ENCODE assay signal across 8 mouse cellular contexts in genomic region chr5:92498661-92499060, GRCm38 (mm10). TPM values are rescaled to one million over a fixed set of nuclear protein-coding genes. Genes with fewer than 3 reads are reported as not detected.
DNase-seq lines count a peak whose midpoint lies in the region; ATAC-seq lines count a peak whose summit lies in the region.
"Had no signal": no experiment of that assay in that cellular context is flagged by ENCODE, and none has a peak within 500 bp of the region (broad histone marks: within the 10 kb centered on the region; RNA-seq: fewer than 3 reads in every experiment).

No protein-coding gene starts in this region.

- H3K4me2 ChIP-seq in neural tube, embryonic 11.5 days (ENCODE audit: low read depth), result no peak overlapping the region

- peaks cover 47% of the 10 kb centered on the region for H3K4me1 ChIP-seq in embryonic facial prominence, embryonic 10.5 days
- H3K4me1 ChIP-seq in neural tube, embryonic 11.5 days (ENCODE audit: control insufficient read depth, insufficient read depth, low read length), result peaks cover 5% of the 10 kb centered on the region

- H3K9ac ChIP-seq in neural tube, embryonic 11.5 days (ENCODE audit: low read length), result no peak overlapping the region

- H3K27ac ChIP-seq in embryonic facial prominence, embryonic 10.5 days (replicated peaks), result no peak overlapping the region
- H3K27ac ChIP-seq in neural tube, embryonic 11.5 days (ENCODE audit: low read depth, low read length), result no peak overlapping the region
- H3K27ac ChIP-seq: left cerebral cortex, adult 2 months had no signal

- 36% methylated on average over 5 of the region's 5 CpGs for WGBS in embryonic facial prominence, embryonic 10.5 days
- 29% methylated on average over 5 of the region's 5 CpGs for WGBS in neural tube, embryonic 11.5 days

- H3K27me3 ChIP-seq in embryonic facial prominence, embryonic 10.5 days (replicated peaks; ENCODE audit: low read depth, poor library complexity, severe bottlenecking), result no peaks in the 10 kb centered on the region
- H3K27me3 ChIP-seq in neural tube, embryonic 11.5 days (ENCODE audit: control insufficient read depth, insufficient read depth, low read length), result no peaks in the 10 kb centered on the region

- peak; percentile 70; the same call in 1 of the 2 replicates for ATAC-seq in neural tube, embryonic 11.5 days (ENCODE audit: insufficient read depth, low FRiP score, low TSS enrichment)
- no peak for ATAC-seq in erythroblast, adult 5-6 weeks (replicated peaks; ENCODE audit: low FRiP score, poor library complexity, severe bottlenecking)

- no peaks in the 10 kb centered on the region for H3K9me3 ChIP-seq in embryonic facial prominence, embryonic 10.5 days
- H3K9me3 ChIP-seq in neural tube, embryonic 11.5 days (ENCODE audit: control insufficient read depth, low read length), result no peaks in the 10 kb centered on the region

- no peak overlapping the region for H3K4me3 ChIP-seq in embryonic facial prominence, embryonic 10.5 days
- no peak overlapping the region for H3K4me3 ChIP-seq in neural tube, embryonic 11.5 days (ENCODE audit: low read depth, low read length)
- H3K4me3 ChIP-seq: left cerebral cortex, adult 2 months had no signal

- H3K36me3 ChIP-seq in embryonic facial prominence, embryonic 10.5 days (replicated peaks), result peaks cover 7% of the 10 kb centered on the region
- no peaks in the 10 kb centered on the region for H3K36me3 ChIP-seq in neural tube, embryonic 11.5 days (ENCODE audit: control insufficient read depth, insufficient read depth, low read length)

- peak; percentile 49 for DNase-seq in testis, postnatal 14 days (ENCODE audit: low spot score)
- DNase-seq in testis, postnatal 10 days (ENCODE audit: low spot score), result no peak
- peak; percentile 49 for DNase-seq in embryonic facial prominence, embryonic 10.5 days (ENCODE audit: low spot score)
- DNase-seq in heart, postnatal 14 days, result peak; percentile 57 to 73
- peak; percentile 57 to 64 for DNase-seq in layer of hippocampus, adult 8-10 months (ENCODE audit: low spot score in 2 of 2)
- peak; percentile 37 for DNase-seq in neural tube, embryonic 11.5 days (ENCODE audit: low spot score)

- intact Hi-C loops in heart, postnatal 14 days (cut with DNase I), result no loop called here

RNA-seq across cellular contexts. Expression of gene Scarb2, which starts 8.0 kb away (rescaled TPM):
- polyA plus RNA-seq in embryonic facial prominence, embryonic 10.5 days (2016; fragmentation: Nextera tagmentation; extraction: Ambion mirVana), result 7.1 and 7.6 TPM in 2 replicates
- 10 to 100 TPM; 71.5 to 72.9 TPM for total RNA-seq in heart, postnatal 14 days (2021)
- total RNA-seq in layer of hippocampus, adult 8-10 months (2022), result 100 to 1,000 TPM in 2 of 4 experiments, 10 to 100 TPM in 2; 97.4 to 114 (median 102) TPM
- polyA plus RNA-seq in neural tube, embryonic 11.5 days (2014; fragmentation: Nextera tagmentation; extraction: Ambion mirVana), result 12.4 and 13.2 TPM in 2 replicates
- total RNA-seq in erythroblast, adult 5-6 weeks (2015; ENCODE audit: low replicate concordance), result 7.9 and 10.7 TPM in 2 replicates
- total RNA-seq in erythroblast, adult 5-6 weeks (2017; ENCODE audit: low replicate concordance), result 12.0 and 15.9 TPM in 2 replicates

RNA-seq across cellular contexts. Expression of gene Fam47e, which starts 56.2 kb away (rescaled TPM):
- polyA plus RNA-seq in embryonic facial prominence, embryonic 10.5 days (2016; fragmentation: Nextera tagmentation; extraction: Ambion mirVana), result not detected in 2 replicates
- not detected for total RNA-seq in heart, postnatal 14 days (2021)
- 1 to 10 TPM in 1 of 4 experiments, under 1 TPM in 3; 0.66 to 1.0 (median 0.91) TPM for total RNA-seq in layer of hippocampus, adult 8-10 months (2022)
- polyA plus RNA-seq in neural tube, embryonic 11.5 days (2014; fragmentation: Nextera tagmentation; extraction: Ambion mirVana), result not detected in 2 replicates
- total RNA-seq in erythroblast, adult 5-6 weeks (2015; ENCODE audit: low replicate concordance), result not detected in 2 replicates
- total RNA-seq in erythroblast, adult 5-6 weeks (2017; ENCODE audit: low replicate concordance), result not detected in 2 replicates
- total RNA-seq: left cerebral cortex, adult 2 months had no signal

Comparison
In these comparisons a context has a peak if more than half of its experiments do, and no peak if none do; other contexts are left out.
1. RNA of gene Scarb2, which starts 8.0 kb away (total RNA-seq): 97.4 to 114 TPM in layer of hippocampus, adult 8-10 months and 71.5 to 72.9 TPM in heart, postnatal 14 days; 7.9 to 15.9 TPM in erythroblast, adult 5-6 weeks; every median in the first group is over 4 times any median in the second.